11 mouse cellular contexts compared by ENCODE assay signal in genomic region chr11:58352681-58353548, GRCm38 (mm10). TPM values are rescaled to one million over a fixed set of nuclear protein-coding genes. Genes with fewer than 3 reads are reported as not detected.
A peak's percentile ranks its signal among the peaks of the same experiment; 100 is the strongest.
DNase-seq lines count a peak whose midpoint lies in the region; ATAC-seq and TF ChIP-seq lines count a peak whose summit lies in the region.
"Had no signal": no experiment of that assay in that cellular context is flagged by ENCODE, and none has a peak within 500 bp of the region (broad histone marks: within the 10 kb centered on the region; RNA-seq: fewer than 3 reads in every experiment).

No protein-coding gene starts in this region.

- peaks cover 14% of the 10 kb centered on the region for H3K36me3 ChIP-seq in G1E (replicated peaks)
- H3K36me3 ChIP-seq in embryonic facial prominence, embryonic 11.5 days (replicated peaks; ENCODE audit: control insufficient read depth, insufficient read depth, low read depth, low read length) = no peaks in the 10 kb centered on the region

- H3K4me2 ChIP-seq in embryonic facial prominence, embryonic 11.5 days (ENCODE audit: low read depth, low read length) = no peak overlapping the region

- ATAC-seq in G1E (ENCODE audit: extremely low read depth, insufficient number of reproducible peaks, low FRiP score, poor library complexity, severe bottlenecking) = peak; percentile 94
- ATAC-seq in embryonic facial prominence, embryonic 11.5 days (replicated peaks; ENCODE audit: insufficient number of reproducible peaks, low FRiP score, low TSS enrichment, low read depth) = no peak
- ATAC-seq in megakaryocyte-erythroid progenitor cell, adult 5-6 weeks (replicated peaks; ENCODE audit: low FRiP score, low TSS enrichment, poor library complexity, severe bottlenecking) = peak; percentile 81
- ATAC-seq in frontal cortex, adult (ENCODE audit: low TSS enrichment) = no peak

- H3K9ac ChIP-seq in embryonic facial prominence, embryonic 11.5 days (replicated peaks; ENCODE audit: low read length) = no peak overlapping the region

- H3K4me3 ChIP-seq in layer of hippocampus, adult 2 months = no peak overlapping the region
- H3K4me3 ChIP-seq in G1E (ENCODE audit: low read depth, low read length) = no peak overlapping the region; the same call in 1 of the 2 replicates
- no peak overlapping the region for H3K4me3 ChIP-seq in embryonic facial prominence, embryonic 11.5 days (ENCODE audit: low read depth, low read length)

- no peaks in the 10 kb centered on the region for H3K9me3 ChIP-seq in G1E (replicated peaks)
- no peaks in the 10 kb centered on the region for H3K9me3 ChIP-seq in embryonic facial prominence, embryonic 11.5 days (replicated peaks; ENCODE audit: control insufficient read depth, low read length)

- H3K4me1 ChIP-seq in G1E (ENCODE audit: insufficient read depth, low read depth, low read length) = peaks cover 56% of the 10 kb centered on the region
- H3K4me1 ChIP-seq in embryonic facial prominence, embryonic 11.5 days (ENCODE audit: control insufficient read depth, insufficient read depth, low read length) = no peaks in the 10 kb centered on the region

- peak; percentile 58 for TF ChIP-seq CTCF in layer of hippocampus, adult 2 months (conservative IDR thresholded peaks at IDR 0.05)
- peak; percentile 36 for TF ChIP-seq CTCF in G1E (IDR thresholded peaks at IDR 0.05; ENCODE audit: low read depth, low read length)

- H3K27me3 ChIP-seq in G1E (ENCODE audit: insufficient read depth, low read length) = no peaks in the 10 kb centered on the region
- H3K27me3 ChIP-seq in embryonic facial prominence, embryonic 11.5 days (ENCODE audit: control insufficient read depth, insufficient read depth, low read length) = no peaks in the 10 kb centered on the region

- 65% methylated on average over 7 of the region's 7 CpGs for WGBS in embryonic facial prominence, embryonic 11.5 days

- H3K27ac ChIP-seq in layer of hippocampus, adult 2 months = no peak overlapping the region
- no peak overlapping the region for H3K27ac ChIP-seq in embryonic facial prominence, embryonic 11.5 days (replicated peaks; ENCODE audit: low read depth, low read length)

- DNase-seq in layer of hippocampus, adult 2 months (ENCODE audit: low spot score in 2 of 2) = no peak
- no peak for DNase-seq in layer of hippocampus, adult 8-10 months (ENCODE audit: low spot score in 2 of 2)
- peak; percentile 77 for DNase-seq in G1E (ENCODE audit: low spot score)
- peak; percentile 9 for DNase-seq in embryonic facial prominence, embryonic 11.5 days (ENCODE audit: low spot score)
- DNase-seq in right cerebral cortex, postnatal 14 days = no peak
- no peak for DNase-seq in ovary, adult 18-20 months (ENCODE audit: low spot score)
- DNase-seq: lung, adult 18-20 months had no signal

RNA-seq across cellular contexts. Expression of gene Sh3bp5l, which starts 22.4 kb away (rescaled TPM):
- 10 to 100 TPM; 52.9 to 56.2 TPM for total RNA-seq in layer of hippocampus, adult 2 months (2021)
- total RNA-seq in layer of hippocampus, adult 8-10 months (2022) = 10 to 100 TPM; 37.3 to 57.0 (median 44.8) TPM
- total RNA-seq in G1E (2014; fragmentation: Nextera tagmentation) (4.5 and 5.1 TPM in 2 replicates), G1E (2017) (18.1 and 19.5 TPM in 2 replicates)
- polyA plus RNA-seq in G1E (2012) = 18.2 and 18.6 TPM in 2 replicates
- polyA plus RNA-seq in embryonic facial prominence, embryonic 11.5 days (2014; fragmentation: Nextera tagmentation; extraction: Ambion mirVana) = 21.0 and 22.5 TPM in 2 replicates
- 12.8 and 13.8 TPM in 2 replicates for total RNA-seq in megakaryocyte-erythroid progenitor cell, adult 5-6 weeks (2014; fragmentation: Nextera tagmentation)
- total RNA-seq in megakaryocyte-erythroid progenitor cell, adult 5-6 weeks (2017) = 10.4 and 20.9 TPM in 2 replicates

RNA-seq across cellular contexts. Expression of gene Zfp672, which starts 22.8 kb away (rescaled TPM):
- 10 to 100 TPM; 49.1 to 51.0 TPM for total RNA-seq in layer of hippocampus, adult 2 months (2021)
- total RNA-seq in layer of hippocampus, adult 8-10 months (2022) = 10 to 100 TPM; 39.8 to 56.6 (median 45.4) TPM
- total RNA-seq in G1E (2014; fragmentation: Nextera tagmentation) (24.2 and 27.1 TPM in 2 replicates), G1E (2017) (27.2 and 29.6 TPM in 2 replicates)
- 7.9 TPM in 2 replicates for polyA plus RNA-seq in G1E (2012)
- polyA plus RNA-seq in embryonic facial prominence, embryonic 11.5 days (2014; fragmentation: Nextera tagmentation; extraction: Ambion mirVana) = 24.4 and 26.0 TPM in 2 replicates
- 60.9 and 65.9 TPM in 2 replicates for total RNA-seq in megakaryocyte-erythroid progenitor cell, adult 5-6 weeks (2014; fragmentation: Nextera tagmentation)
- total RNA-seq in megakaryocyte-erythroid progenitor cell, adult 5-6 weeks (2017) = 28.5 and 30.9 TPM in 2 replicates

RNA-seq across cellular contexts. Expression of gene Lypd8, which starts 25.9 kb away (rescaled TPM):
- not detected for total RNA-seq in layer of hippocampus, adult 2 months (2021)
- total RNA-seq in layer of hippocampus, adult 8-10 months (2022) = under 1 TPM in 1 of 4 experiments, not detected in 3; 0.29 TPM
- total RNA-seq in G1E (2014; fragmentation: Nextera tagmentation) (0.68 and 1.2 TPM in 2 replicates), G1E (2017) (0.16 and 0.29 TPM in 2 replicates)
- polyA plus RNA-seq in G1E (2012) = 0.07 TPM in 1 of 2 replicates, not detected in the other
- not detected in 2 replicates for polyA plus RNA-seq in embryonic facial prominence, embryonic 11.5 days (2014; fragmentation: Nextera tagmentation; extraction: Ambion mirVana)
- total RNA-seq in megakaryocyte-erythroid progenitor cell, adult 5-6 weeks (2014; fragmentation: Nextera tagmentation) = not detected in 2 replicates
- not detected in 2 replicates for total RNA-seq in megakaryocyte-erythroid progenitor cell, adult 5-6 weeks (2017)
- total RNA-seq: adrenal gland, postnatal 4 days had no signal
- polyA plus RNA-seq: heart, embryonic 14.5 days had no signal

RNA-seq across cellular contexts. Expression of gene Zfp692, which starts 46.0 kb away (rescaled TPM):
- total RNA-seq in layer of hippocampus, adult 2 months (2021) = 10 to 100 TPM; 29.2 to 30.9 TPM
- total RNA-seq in layer of hippocampus, adult 8-10 months (2022) = 10 to 100 TPM; 28.5 to 36.1 (median 32.3) TPM
- total RNA-seq in G1E (2014; fragmentation: Nextera tagmentation) (14.4 and 17.5 TPM in 2 replicates), G1E (2017) (14.5 and 20.0 TPM in 2 replicates)
- polyA plus RNA-seq in G1E (2012) = 15.5 and 16.6 TPM in 2 replicates
- polyA plus RNA-seq in embryonic facial prominence, embryonic 11.5 days (2014; fragmentation: Nextera tagmentation; extraction: Ambion mirVana) = 10.9 TPM in 2 replicates
- total RNA-seq in megakaryocyte-erythroid progenitor cell, adult 5-6 weeks (2014; fragmentation: Nextera tagmentation) = 34.0 and 66.1 TPM in 2 replicates
- total RNA-seq in megakaryocyte-erythroid progenitor cell, adult 5-6 weeks (2017) = 25.0 and 26.7 TPM in 2 replicates

Comparison
In these comparisons a context has a peak if more than half of its experiments do, and no peak if none do; other contexts are left out.
1. DNase-seq: peak in G1E (single experiment) and embryonic facial prominence, embryonic 11.5 days (single experiment); none in layer of hippocampus, adult 2 months (0 of 2), layer of hippocampus, adult 8-10 months (0 of 2), right cerebral cortex, postnatal 14 days (single experiment) and ovary, adult 18-20 months (single experiment).
2. ATAC-seq: peak in G1E (single experiment) and megakaryocyte-erythroid progenitor cell, adult 5-6 weeks (single experiment); none in embryonic facial prominence, embryonic 11.5 days (single experiment) and frontal cortex, adult (single experiment).